ENCODE assay signal across 30 mouse cellular contexts in genomic region chr9:94889647-94890046, GRCm38 (mm10).
"Had no signal": no experiment of that assay in that cellular context is flagged by ENCODE, and none has a peak within 500 bp of the region (broad histone marks: within the 10 kb centered on the region; RNA-seq: fewer than 3 reads in every experiment).

No protein-coding gene starts in this region.

- H3K36me3 ChIP-seq: limb, embryonic 10.5 days; limb, embryonic 12.5 days; limb, embryonic 13.5 days; limb, embryonic 15.5 days; liver, embryonic 12.5 days; liver, embryonic 13.5 days; liver, embryonic 15.5 days; lung, embryonic 15.5 days; midbrain, embryonic 10.5 days; midbrain, embryonic 12.5 days; midbrain, embryonic 13.5 days; midbrain, embryonic 15.5 days; neural tube, embryonic 12.5 days had no signal

- H3K27ac ChIP-seq: left cerebral cortex, adult 2 months; limb, embryonic 10.5 days; limb, embryonic 12.5 days; limb, embryonic 13.5 days; limb, embryonic 15.5 days; liver, embryonic 12.5 days; liver, embryonic 13.5 days; liver, embryonic 14.5 days; liver, embryonic 15.5 days; lung, embryonic 15.5 days; macrophage; midbrain, embryonic 10.5 days; midbrain, embryonic 12.5 days; midbrain, embryonic 13.5 days; midbrain, embryonic 15.5 days; neural tube, embryonic 12.5 days had no signal

- H3K4me3 ChIP-seq: left cerebral cortex, adult 2 months; limb, embryonic 10.5 days; limb, embryonic 12.5 days; limb, embryonic 13.5 days; limb, embryonic 15.5 days; liver, embryonic 12.5 days; liver, embryonic 13.5 days; liver, embryonic 15.5 days; lung, embryonic 15.5 days; megakaryocyte, embryonic 14.5 days; midbrain, embryonic 10.5 days; midbrain, embryonic 12.5 days; midbrain, embryonic 13.5 days; midbrain, embryonic 15.5 days; myocyte; neural tube, embryonic 12.5 days had no signal

- H3K9me3 ChIP-seq: limb, embryonic 10.5 days; limb, embryonic 12.5 days; limb, embryonic 13.5 days; limb, embryonic 15.5 days; liver, embryonic 12.5 days; liver, embryonic 13.5 days; liver, embryonic 15.5 days; lung, embryonic 15.5 days; midbrain, embryonic 10.5 days; midbrain, embryonic 13.5 days; midbrain, embryonic 15.5 days; neural tube, embryonic 12.5 days had no signal

- H3K4me2 ChIP-seq: limb, embryonic 12.5 days; limb, embryonic 13.5 days; limb, embryonic 15.5 days; liver, embryonic 11.5 days; liver, embryonic 12.5 days; liver, embryonic 13.5 days; liver, embryonic 15.5 days; lung, embryonic 14.5 days; lung, embryonic 15.5 days; midbrain, embryonic 12.5 days; midbrain, embryonic 13.5 days; midbrain, embryonic 15.5 days; neural tube, embryonic 12.5 days had no signal

- DNase-seq: left cerebral cortex, postnatal 4 days; liver; liver, embryonic 13.5 days; liver, postnatal 0 days; lung, adult 2 months; lung, embryonic 14.5 days; lung, postnatal 10 days; lung, postnatal 14 days; lung, postnatal 36 days; lung, postnatal 4 days; midbrain, embryonic 14.5 days had no signal

- ATAC-seq: liver, embryonic 12.5 days; liver, postnatal 0 days; lung, postnatal 0 days; midbrain, embryonic 13.5 days; midbrain, embryonic 15.5 days had no signal

- H3K9ac ChIP-seq: limb, embryonic 12.5 days; limb, embryonic 13.5 days; limb, embryonic 15.5 days; liver, embryonic 12.5 days; liver, embryonic 13.5 days; liver, embryonic 14.5 days; liver, embryonic 15.5 days; liver, postnatal 0 days; lung, embryonic 14.5 days; lung, embryonic 15.5 days; midbrain, embryonic 12.5 days; midbrain, embryonic 13.5 days; midbrain, embryonic 15.5 days; neural tube, embryonic 12.5 days had no signal

- H3K27me3 ChIP-seq: limb, embryonic 12.5 days; limb, embryonic 13.5 days; limb, embryonic 15.5 days; liver, embryonic 12.5 days; liver, embryonic 13.5 days; liver, embryonic 15.5 days; lung, embryonic 15.5 days; midbrain, embryonic 12.5 days; midbrain, embryonic 13.5 days; midbrain, embryonic 15.5 days; neural tube, embryonic 12.5 days had no signal

- H3K4me1 ChIP-seq: limb, embryonic 10.5 days; limb, embryonic 12.5 days; limb, embryonic 13.5 days; limb, embryonic 15.5 days; liver, embryonic 12.5 days; liver, embryonic 13.5 days; liver, embryonic 15.5 days; lung, embryonic 15.5 days; midbrain, embryonic 10.5 days; midbrain, embryonic 12.5 days; midbrain, embryonic 13.5 days; midbrain, embryonic 15.5 days; neural tube, embryonic 12.5 days had no signal
